Mouse (Mus musculus) liver, embryonic 14.5 days (tissue): ENCODE measurements at regions not wholly inside any gene's neighbourhood (a gene's known extent, or its start where the extent isn't known, plus 50 kb on each side); places are given as distances from the start of the nearest gene placed in this dataset.
A peak's percentile ranks its signal among the peaks of the same experiment; 100 is the strongest.
"Not testable (repeated sequence)": the region's sequence is repeated elsewhere in the genome, so short reads cannot be mapped to it uniquely, and the experiment has no call there.

Source experiments
- ATAC-seq: fragments of 200-750 bp; cut with Nextera tagmentation; 2 replicates; pipeline ENCODE4 v1.8.0; 2017; ENCODE audit warnings: moderate number of reproducible peaks, mild to moderate bottlenecking, moderate library complexity; ENCODE audit not compliant: insufficient read depth
- DNase-seq, 3 experiments: peaks; one replicate each; pipeline ENCODE4 v3.0.0-alpha.2; 2012 to 2013; ENCODE audit warnings: low read depth in 3 of 3, low spot score in 3 of 3
- H3K27ac ChIP-seq: fragments of 300-500 bp; sonication (generic); 2 replicates; pipeline ENCODE4 v1.5.1; 2014; ENCODE audit warnings: moderate library complexity, mild to moderate bottlenecking, control low read depth, inconsistent platforms
- H3K27me3 ChIP-seq: fragments of 300-500 bp; sonication (generic); 2 replicates; pipeline ENCODE4 v1.6.1; 2014; ENCODE audit warnings: mild to moderate bottlenecking, low read length, moderate library complexity; ENCODE audit not compliant: control insufficient read depth, insufficient read depth
- H3K36me3 ChIP-seq: fragments of 300-500 bp; sonication (generic); replicated peaks from 2 replicates; pipeline ENCODE4 v1.6.1; 2014; ENCODE audit warnings: low read depth; ENCODE audit not compliant: control insufficient read depth, insufficient read depth
- H3K4me1 ChIP-seq, 2 experiments: fragments of 200-500 bp in 1 of 2; fragments of 300-500 bp in 1 of 2; sonication (generic) in 1 of 2; replicated peaks; 2 replicates each; pipeline ENCODE4 v1.6.1; 2012 to 2014; ENCODE audit warnings: antibody characterized with exemption in 1 of 2, inconsistent platforms in 1 of 2, low read length in 1 of 2; ENCODE audit not compliant: control insufficient read depth in 2 of 2, insufficient read depth in 2 of 2
- H3K4me2 ChIP-seq: fragments of 300-500 bp; sonication (generic); 2 replicates; pipeline ENCODE4 v1.6.1; 2014; ENCODE audit warnings: low read depth, mild to moderate bottlenecking, control low read depth, moderate library complexity
- H3K4me3 ChIP-seq, 2 experiments: fragments of 200-500 bp in 1 of 2; fragments of 300-500 bp in 1 of 2; sonication (generic) in 1 of 2; 2 replicates each; pipeline ENCODE4 v1.5.1; 2012 to 2014; ENCODE audit warnings: low read depth in 2 of 2, low read length in 2 of 2, mild to moderate bottlenecking in 2 of 2, control low read depth in 1 of 2, inconsistent platforms in 1 of 2, moderate library complexity in 1 of 2; ENCODE audit not compliant: insufficient read depth in 1 of 2
- H3K9ac ChIP-seq: fragments of 300-500 bp; sonication (generic); replicated peaks from 2 replicates; pipeline ENCODE4 v1.6.1; 2014; ENCODE audit warnings: mild to moderate bottlenecking, control low read depth, moderate library complexity
- H3K9me3 ChIP-seq: fragments of 300-500 bp; sonication (generic); 2 replicates; pipeline ENCODE4 v1.6.1; 2016; ENCODE audit warnings: low read length, mixed read lengths; ENCODE audit not compliant: control insufficient read depth
- CTCF ChIP-seq: IDR thresholded peaks from 2 replicates; pipeline ENCODE4 v1.5.1; 2016; ENCODE audit warnings: antibody characterized with exemption, low read depth, control low read depth
- EP300 ChIP-seq: IDR thresholded peaks from 2 replicates; pipeline ENCODE4 v1.6.1; 2016; ENCODE audit warnings: antibody characterized with exemption, low read depth
- WGBS: fragments of 180-500 bp; shearing (Covaris S2); extraction: QIAGEN DNeasy Blood & Tissue Kit; methylation state at CpG from one replicate; pipeline ENCODE4 v1.1.7; 2014; ENCODE audit not compliant: insufficient replicate concordance; 5-methylcytosine and 5-hydroxymethylcytosine counted together

DNA sequence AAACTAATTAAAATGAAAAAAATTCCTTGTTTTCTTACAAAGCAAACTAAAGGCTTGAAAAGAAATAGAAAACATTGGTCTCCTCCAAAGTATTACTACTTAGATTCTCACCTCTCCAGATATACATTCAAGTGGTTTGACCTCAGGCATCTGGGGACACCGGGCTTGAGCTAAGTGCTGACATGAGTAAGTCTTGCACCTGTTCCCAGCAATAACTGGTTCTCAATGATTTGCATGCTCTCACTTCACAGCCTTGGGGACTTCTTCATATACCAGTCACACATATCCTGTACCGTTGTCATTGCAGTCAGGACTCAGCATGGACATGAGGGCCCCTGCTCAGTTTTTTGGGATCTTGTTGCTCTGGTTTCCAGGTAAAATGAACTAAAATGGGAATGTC lies 360.3 kb upstream of the Tacstd2 start:
- Histone ChIP-seq H3K27me3 (no peaks in the 10 kb centered on the region), H3K27ac (no peak overlapping the region), H3K36me3 (no peaks in the 10 kb centered on the region), H3K4me3 (no peak overlapping the region), H3K9me3 (no peaks in the 10 kb centered on the region), H3K4me2 (no peak overlapping the region), H3K4me1 (no peaks in the 10 kb centered on the region), H3K9ac (no peak overlapping the region)
- WGBS, result 69% methylated on average over 2 of the region's 2 CpGs
- TF ChIP-seq CTCF, result no peak
- TF ChIP-seq EP300, result no peak
- no peak for ATAC-seq
- DNase-seq, result no peak

- 74% methylated on average over 2 of the region's 2 CpGs for WGBS
- H3K4me3 ChIP-seq, result no peak overlapping the region
- no peak overlapping the region for H3K27ac ChIP-seq
- H3K4me2 ChIP-seq, result no peak overlapping the region
- ATAC-seq, result no peak
- DNase-seq, result no peak
- no peak for TF ChIP-seq EP300
- no peak for TF ChIP-seq CTCF
- H3K9me3 ChIP-seq, result no peaks in the 10 kb centered on the region
- no peaks in the 10 kb centered on the region for H3K27me3 ChIP-seq
- H3K4me1 ChIP-seq, result no peaks in the 10 kb centered on the region
- no peaks in the 10 kb centered on the region for H3K36me3 ChIP-seq
- H3K9ac ChIP-seq, result no peak overlapping the region
These were observed 352.0 kb upstream of the Tacstd2 start for GRCm38 (mm10) chr6:67887586-67887985.

DNA sequence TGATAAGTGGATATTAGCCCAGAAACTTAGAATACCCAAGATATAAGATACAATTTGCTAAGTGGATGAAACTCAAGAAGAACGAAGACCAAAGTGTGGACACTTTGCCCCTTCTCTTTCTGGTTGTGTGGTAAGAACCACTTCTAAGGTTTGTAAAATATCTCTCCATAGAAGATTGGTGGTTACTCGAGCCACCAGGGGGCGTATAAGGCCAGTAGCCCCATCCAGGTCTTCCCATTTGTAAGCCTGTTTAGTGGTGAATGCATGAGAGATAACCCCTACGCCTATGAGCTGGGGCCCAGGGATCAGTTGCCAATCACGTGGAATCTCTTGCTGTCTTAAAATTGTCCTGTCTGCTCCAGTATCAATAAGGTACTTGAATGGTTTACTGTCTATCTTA lies 349.3 kb upstream of the Tacstd2 start:
- 50% methylated on average over 5 of the region's 5 CpGs for whole genome bisulfite sequencing
- no peak for TF ChIP-seq EP300
- ATAC-seq (no peak), DNase-seq (no peak)
- no peak overlapping the region for H3K27ac ChIP-seq
- H3K9me3 ChIP-seq, result no peaks in the 10 kb centered on the region
- no peak overlapping the region for H3K4me2 ChIP-seq
- H3K27me3 ChIP-seq, result no peaks in the 10 kb centered on the region
- H3K36me3 ChIP-seq, result no peaks in the 10 kb centered on the region
- H3K4me3 ChIP-seq, result no peak overlapping the region
- no peaks in the 10 kb centered on the region for H3K4me1 ChIP-seq
- H3K9ac ChIP-seq, result no peak overlapping the region

GRCm38 (mm10) chr6:67881476-67881875 lies 345.9 kb upstream of the Tacstd2 start:
- H3K4me3 ChIP-seq, H3K27ac ChIP-seq, DNase-seq, H3K27me3 ChIP-seq, ATAC-seq, H3K36me3 ChIP-seq, H3K9ac ChIP-seq, H3K9me3 ChIP-seq, H3K4me2 ChIP-seq, H3K4me1 ChIP-seq: not testable (repeated sequence)
- 71% methylated on average over 4 of the region's 5 CpGs for WGBS

DNA sequence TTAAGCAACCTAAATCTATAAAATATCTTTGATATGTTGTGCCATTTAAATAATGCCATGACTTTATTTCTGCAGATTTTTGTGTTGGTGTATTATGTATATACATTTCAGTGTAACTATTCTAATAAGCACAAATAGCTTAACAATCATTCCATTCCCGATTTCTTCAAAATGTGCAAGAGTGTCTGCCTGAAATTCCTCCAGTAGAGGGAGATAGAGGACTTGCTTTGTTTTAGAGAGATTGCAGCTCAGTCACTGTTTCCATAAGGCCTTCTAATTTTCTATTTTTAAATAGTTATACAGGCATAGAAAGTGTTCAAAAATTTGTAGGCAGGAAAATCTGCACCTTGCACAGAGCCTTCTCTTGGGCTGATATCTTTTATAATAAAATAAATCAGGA lies 322.3 kb upstream of the Tacstd2 start:
- ATAC-seq, H3K4me2 ChIP-seq, H3K9ac ChIP-seq, DNase-seq, H3K9me3 ChIP-seq, H3K27ac ChIP-seq, H3K36me3 ChIP-seq, H3K4me3 ChIP-seq, H3K27me3 ChIP-seq, H3K4me1 ChIP-seq: not testable (repeated sequence)
- WGBS, result 18% methylated on average over 1 of the region's 1 CpGs
- TF ChIP-seq CTCF, result peak; percentile 2; the same call in 1 of the 2 replicates

- H3K4me3 ChIP-seq, DNase-seq, H3K36me3 ChIP-seq, ATAC-seq, H3K4me1 ChIP-seq, H3K27ac ChIP-seq, H3K9ac ChIP-seq, H3K9me3 ChIP-seq, H3K27me3 ChIP-seq, H3K4me2 ChIP-seq: not testable (repeated sequence)
- 30% methylated on average over 1 of the region's 1 CpGs for WGBS
These were observed 303.9 kb upstream of the Tacstd2 start for GRCm38 (mm10) chr6:67839486-67839885.
